Mouse (Mus musculus) G1E (cell line): ENCODE results near the gene Sulf2. TPM values are rescaled to one million over a fixed set of nuclear protein-coding genes. Genes with fewer than 3 reads are reported as not detected.

ENCODE experiments used
- ATAC-seq: 2 replicates; pipeline ENCODE4 v1.8.0; 2016; ENCODE audit warnings: mild to moderate bottlenecking; ENCODE audit not compliant: insufficient number of reproducible peaks, poor library complexity, low FRiP score, severe bottlenecking; ENCODE audit errors: extremely low read depth
- DNase-seq: peaks from one replicate; pipeline ENCODE4 v3.0.0; 2012; ENCODE audit warnings: low spot score
- H3K27me3 ChIP-seq: 2 replicates; pipeline ENCODE4 v1.6.1; 2012; ENCODE audit warnings: mild to moderate bottlenecking, low read length, inconsistent platforms; ENCODE audit not compliant: insufficient read depth
- H3K36me3 ChIP-seq: replicated peaks from 2 replicates; pipeline ENCODE3; 2012; ENCODE audit warnings: mild to moderate bottlenecking, inconsistent platforms
- H3K4me1 ChIP-seq: 2 replicates; pipeline ENCODE4 v1.6.1; 2012; ENCODE audit warnings: low read depth, low read length, inconsistent platforms, mixed read lengths; ENCODE audit not compliant: insufficient read depth
- H3K4me3 ChIP-seq: 2 replicates; pipeline ENCODE4 v1.5.1; 2012; ENCODE audit warnings: low read depth, mild to moderate bottlenecking, inconsistent platforms, low read length, moderate library complexity, mixed read lengths
- H3K9me3 ChIP-seq: replicated peaks from 2 replicates; pipeline ENCODE4 v1.6.1; 2012; ENCODE audit warnings: inconsistent platforms
- CTCF ChIP-seq: IDR thresholded peaks from 2 replicates; pipeline ENCODE4 v1.5.1; 2012; ENCODE audit warnings: low read depth, low read length, inconsistent platforms, mixed read lengths
- GATA1 ChIP-seq: IDR thresholded peaks from 2 replicates; pipeline ENCODE4 v1.6.1; 2012; ENCODE audit warnings: borderline replicate concordance, low read length, inconsistent platforms, mixed read lengths
- GATA2 ChIP-seq: IDR thresholded peaks from 2 replicates; pipeline ENCODE4 v1.6.1; 2012; ENCODE audit warnings: low read depth, low read length, inconsistent platforms, borderline replicate concordance
- POLR2AphosphoS5 ChIP-seq: IDR thresholded peaks from 2 replicates; pipeline ENCODE4 v1.6.1; 2012; ENCODE audit warnings: low read depth, low read length, inconsistent platforms; ENCODE audit not compliant: insufficient replicate concordance
- TAL1 ChIP-seq: conservative IDR thresholded peaks from 2 replicates; pipeline ENCODE4 v1.6.1; 2012; ENCODE audit warnings: low read depth, low read length, inconsistent platforms, mixed read lengths
- polyA plus RNA-seq: library from polyadenylated mRNA; stranded (reverse); fragments of >175 nt; gene quantifications from 2 replicates; pipeline ENCODE4 v1.2.3, GENCODE M21; 2012
- total RNA-seq, 2 experiments: library from RNA; stranded (forward) in 1 of 2; stranded (reverse) in 1 of 2; fragments of 200-1000 nt in 1 of 2; fragments of >200 nt in 1 of 2; fragmentation: Nextera tagmentation in 1 of 2; gene quantifications; 2 replicates each; pipeline ENCODE4 v1.2.3; 2014 to 2017

The Sulf2 gene
- total and polyA plus RNA-seq, 3 experiments = 0.16 TPM; not detected in 2

DNA sequence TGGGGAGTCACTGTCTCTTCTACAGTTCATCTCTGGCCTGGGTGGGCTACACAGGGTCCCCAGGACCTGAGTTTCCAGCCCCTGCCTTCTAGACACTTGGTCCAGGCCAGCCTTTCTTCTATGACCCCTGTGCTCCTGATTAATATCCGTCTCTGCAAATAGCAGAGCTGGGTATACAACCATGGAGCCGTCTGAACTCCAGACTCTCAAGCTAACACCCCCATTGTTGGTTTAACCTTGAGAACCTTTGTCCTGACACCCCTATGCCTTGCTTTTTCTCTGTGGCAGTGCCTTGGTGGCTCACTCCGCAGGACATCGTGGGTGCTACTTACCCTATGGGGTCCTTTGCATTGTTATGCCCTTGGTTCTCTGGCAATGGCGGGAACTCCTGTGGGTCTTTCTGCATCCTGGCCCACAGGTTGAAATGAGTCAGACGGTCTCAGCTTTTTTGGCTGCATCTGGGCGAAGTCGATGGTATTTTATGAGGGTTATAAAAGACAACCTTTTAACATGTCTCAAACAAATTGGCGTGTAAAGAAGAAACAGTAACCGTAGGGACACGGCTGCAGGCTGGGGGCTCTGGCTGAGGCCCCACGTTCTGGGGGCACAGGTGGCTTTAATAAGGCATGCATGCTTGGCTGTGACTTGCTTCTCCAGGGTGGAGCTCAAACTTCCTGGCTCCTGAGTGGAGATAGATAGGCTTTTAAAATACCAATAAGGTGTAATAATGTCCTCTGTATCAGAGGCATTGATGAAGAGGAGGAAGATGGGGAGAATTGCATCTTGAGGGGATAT is 2.5 kb upstream of the Sulf2 start:
- DNase-seq = no peak
- no peaks in the 10 kb centered on the region for H3K27me3 ChIP-seq
- ATAC-seq = no peak
- peaks cover 82% of the 10 kb centered on the region for H3K9me3 ChIP-seq
- no peak overlapping the region for H3K4me3 ChIP-seq
- no peaks in the 10 kb centered on the region for H3K36me3 ChIP-seq
- no peak for TF ChIP-seq GATA1
- no peak for TF ChIP-seq CTCF
- TF ChIP-seq GATA2 = no peak
- no peak for TF ChIP-seq POLR2AphosphoS5
- no peak for TF ChIP-seq TAL1
- no peaks in the 10 kb centered on the region for H3K4me1 ChIP-seq

DNA sequence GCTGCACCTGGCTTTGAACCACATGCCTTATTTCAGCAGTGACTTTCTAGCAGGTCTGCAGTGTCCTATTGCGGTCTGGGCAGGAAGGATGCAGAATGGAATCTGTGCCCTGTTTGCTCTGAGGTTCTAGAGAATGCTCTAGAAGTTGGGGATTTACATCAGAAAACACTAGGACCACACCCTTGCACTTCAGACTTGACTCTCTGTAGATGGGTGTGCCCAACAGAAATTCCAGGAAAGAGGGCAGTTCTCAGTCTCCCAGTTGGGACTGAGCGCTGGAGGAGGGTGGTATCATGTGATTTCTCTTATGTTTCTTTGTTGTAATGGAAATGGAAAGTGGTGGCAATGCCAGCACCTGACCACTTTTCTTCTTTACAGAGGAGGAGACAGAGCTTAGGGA is 1.7 kb upstream of the Sulf2 start:
- Histone ChIP-seq H3K4me1 (no peaks in the 10 kb centered on the region), H3K9me3 (peaks cover 79% of the 10 kb centered on the region), H3K27me3 (no peaks in the 10 kb centered on the region), H3K4me3 (no peak overlapping the region), H3K36me3 (no peaks in the 10 kb centered on the region)
- ATAC-seq = no peak
- no peak for TF ChIP-seq GATA1
- no peak for TF ChIP-seq GATA2
- TF ChIP-seq POLR2AphosphoS5 = no peak
- no peak for TF ChIP-seq TAL1
- no peak for TF ChIP-seq CTCF
- DNase-seq = no peak

DNA sequence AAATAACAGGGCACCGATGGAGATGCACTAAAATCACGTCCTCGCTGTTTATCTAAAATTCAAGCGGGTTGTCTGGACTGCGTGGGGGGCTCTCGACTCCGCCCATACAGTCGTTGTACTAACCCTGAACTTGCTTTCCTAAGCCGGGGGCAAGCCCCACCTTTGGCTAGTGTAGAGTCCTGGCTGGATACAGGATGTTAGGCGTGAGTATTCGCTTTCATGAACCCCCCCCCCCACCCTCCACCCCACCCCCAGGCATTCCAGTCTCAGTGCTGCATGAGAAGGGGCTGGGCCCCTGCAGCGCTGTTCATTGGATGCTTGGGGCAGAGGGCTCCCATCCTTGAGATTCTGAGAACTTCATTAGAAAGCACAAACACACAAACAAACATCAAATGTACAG is 659 bp upstream of the Sulf2 start:
- Histone ChIP-seq H3K36me3 (no peaks in the 10 kb centered on the region), H3K4me1 (no peaks in the 10 kb centered on the region), H3K4me3 (no peak overlapping the region), H3K9me3 (peaks cover 80% of the 10 kb centered on the region), H3K27me3 (no peaks in the 10 kb centered on the region)
- TF ChIP-seq GATA1 (no peak), GATA2 (no peak), CTCF (no peak), POLR2AphosphoS5 (no peak), TAL1 (no peak)
- no peak for DNase-seq
- ATAC-seq = no peak

DNA sequence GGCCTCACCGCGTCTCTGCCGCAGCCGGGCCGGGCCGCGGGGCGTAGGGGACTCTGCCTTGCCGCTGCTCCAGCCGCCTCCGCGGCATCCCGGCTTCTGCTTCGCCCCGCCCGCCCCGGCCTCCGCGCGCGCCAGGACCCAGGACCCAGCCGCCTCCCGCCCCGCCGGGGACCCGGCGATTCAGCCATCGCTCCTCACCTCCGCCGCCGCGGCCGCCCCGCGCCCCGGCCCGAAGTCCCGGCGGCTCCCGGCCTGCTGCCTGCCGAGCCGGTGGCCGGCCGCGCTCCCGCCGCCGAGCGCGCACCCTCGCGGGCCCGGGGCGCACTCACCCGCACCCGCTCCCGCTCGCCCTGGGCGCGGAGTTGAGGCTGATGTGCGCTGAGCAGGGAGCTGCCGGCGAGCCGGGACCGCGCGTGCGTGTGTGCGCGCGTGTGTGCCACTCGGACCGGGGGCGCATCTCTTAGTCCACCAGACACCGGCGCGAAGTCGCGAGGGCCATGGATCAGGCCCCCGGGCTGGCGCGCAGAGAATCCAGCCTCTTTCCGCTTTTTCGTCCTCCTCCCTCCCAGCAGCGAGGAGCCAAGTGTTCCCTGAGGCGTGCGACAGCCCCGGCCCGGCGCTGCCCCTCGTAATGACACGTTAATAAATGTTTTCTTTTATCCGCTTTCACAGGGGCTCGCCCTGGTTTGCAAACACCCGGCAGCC is 562 bp downstream of the Sulf2 start:
- no peak for DNase-seq
- H3K27me3 ChIP-seq = no peaks in the 10 kb centered on the region
- TF ChIP-seq POLR2AphosphoS5 (no peak), GATA1 (no peak), GATA2 (no peak)
- peaks cover 81% of the 10 kb centered on the region for H3K9me3 ChIP-seq
- H3K36me3 ChIP-seq = no peaks in the 10 kb centered on the region
- H3K4me3 ChIP-seq = no peak overlapping the region; the same call in 1 of the 2 replicates
- no peak for ATAC-seq
- no peaks in the 10 kb centered on the region for H3K4me1 ChIP-seq

DNA sequence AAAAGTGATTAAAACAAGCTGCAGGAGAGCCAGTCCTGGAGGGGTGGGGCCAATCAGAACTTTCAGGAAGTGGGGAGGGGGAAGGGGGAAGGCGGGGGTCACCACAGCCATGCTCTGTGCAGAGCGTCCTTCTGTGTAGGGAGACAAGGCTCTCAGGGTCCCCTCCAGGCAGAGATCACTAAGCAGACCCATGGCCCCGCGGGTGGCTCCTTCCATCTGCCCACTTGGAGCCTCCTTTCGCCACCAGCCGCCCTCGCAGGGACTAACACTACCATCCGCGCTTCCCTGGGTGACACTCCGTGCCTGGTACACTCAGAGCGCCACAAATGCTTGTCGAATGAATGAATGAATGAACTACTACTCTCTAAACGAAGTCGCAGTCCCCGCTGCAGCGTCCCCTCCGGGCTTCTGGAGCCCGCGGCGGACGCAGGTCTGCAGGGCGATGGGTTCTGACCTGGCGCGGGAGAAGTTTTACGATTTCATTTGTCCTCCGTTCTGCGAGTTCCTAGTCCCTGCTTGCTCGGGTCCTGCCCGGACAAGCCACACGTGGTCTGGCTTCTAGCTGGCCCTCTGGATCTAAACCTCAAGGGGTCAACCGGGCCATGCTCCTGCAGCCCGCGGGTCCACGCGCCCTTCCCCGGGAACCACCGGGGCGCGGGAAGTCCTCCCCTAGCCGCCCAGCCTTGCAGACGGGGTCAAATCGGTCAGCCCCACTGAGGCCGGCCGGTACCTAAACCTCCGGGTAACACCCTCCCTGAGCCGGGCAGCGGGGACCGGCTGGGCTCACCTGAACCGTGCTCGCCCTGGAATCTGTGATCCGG is 1.4 kb downstream of the Sulf2 start:
- Histone ChIP-seq H3K36me3 (no peaks in the 10 kb centered on the region), H3K4me1 (no peaks in the 10 kb centered on the region), H3K4me3 (no peak overlapping the region), H3K9me3 (peaks cover 85% of the 10 kb centered on the region), H3K27me3 (no peaks in the 10 kb centered on the region)
- TF ChIP-seq POLR2AphosphoS5 (no peak), GATA1 (no peak), TAL1 (no peak), GATA2 (no peak), CTCF (no peak)
- ATAC-seq = no peak
- DNase-seq = no peak

DNA sequence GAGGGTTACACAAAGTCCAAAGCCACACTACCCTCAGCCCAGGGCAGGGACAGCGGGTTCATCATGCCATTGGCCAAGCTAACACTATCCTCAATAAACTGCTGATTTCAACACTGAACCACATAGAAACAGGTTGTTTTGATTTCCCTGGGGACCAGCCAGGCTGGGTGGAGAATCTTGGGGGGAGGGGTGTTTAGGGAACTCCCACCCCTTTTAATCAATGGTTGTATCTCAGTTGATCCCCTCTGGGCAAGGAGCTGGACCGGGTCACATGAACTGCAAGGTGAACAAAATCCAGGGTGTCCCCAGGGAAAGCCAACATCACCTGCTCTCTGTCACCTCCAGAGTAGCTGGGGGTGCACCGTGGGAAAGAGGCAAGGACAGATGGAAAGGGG is 2.1 kb downstream of the Sulf2 start:
- Histone ChIP-seq H3K4me3 (no peak overlapping the region), H3K27me3 (no peaks in the 10 kb centered on the region)
- no peak for ATAC-seq

More for the DNA sequence above, 2.1 kb downstream of the Sulf2 start:
- TF ChIP-seq GATA2 (no peak), TAL1 (no peak), GATA1 (no peak), POLR2AphosphoS5 (no peak), CTCF (no peak)
- no peak for DNase-seq
- H3K9me3 ChIP-seq = peaks cover 85% of the 10 kb centered on the region
- no peaks in the 10 kb centered on the region for H3K4me1 ChIP-seq
- H3K36me3 ChIP-seq = no peaks in the 10 kb centered on the region
